Mouse (Mus musculus): ENCODE measurements at regions not wholly inside any gene's neighbourhood (a gene's known extent, or its start where the extent isn't known, plus 50 kb on each side); places are given as distances from the start of the nearest gene placed in this dataset.

DNA sequence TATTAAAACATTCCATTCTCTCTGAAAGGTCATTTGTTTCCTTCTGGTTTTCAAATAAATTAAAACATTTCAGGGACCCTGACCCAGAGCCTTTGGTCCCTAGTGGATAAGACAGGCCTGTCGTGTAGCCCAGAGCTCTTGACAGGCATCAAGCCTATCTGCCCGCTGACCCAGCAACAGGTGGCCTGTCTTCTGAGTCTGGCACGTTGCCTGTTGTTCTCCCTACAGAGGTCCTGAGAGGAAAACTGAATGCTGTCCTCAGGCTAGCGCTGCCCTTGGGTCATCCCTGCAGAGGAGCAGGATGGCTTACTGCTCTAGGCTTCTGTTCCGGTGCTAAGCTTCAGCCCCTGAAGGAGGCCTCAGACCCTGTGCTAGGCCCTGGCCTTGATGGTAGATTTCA lies 120.4 kb upstream of the 4931429L15Rik start:
- TF ChIP-seq NANOG (IDR thresholded peaks at IDR 0.05; ENCODE audit: borderline replicate concordance, low read length) = no peak
- no peak for TF ChIP-seq CTCF (conservative IDR thresholded peaks at IDR 0.05; ENCODE audit: low read length)
- no peak for TF ChIP-seq POU5F1 (IDR thresholded peaks at IDR 0.05; ENCODE audit: borderline replicate concordance, low read length)
- H3K4me3 ChIP-seq (replicated peaks; ENCODE audit: low read length) = no peak overlapping the region
- H3K4me1 ChIP-seq (replicated peaks; ENCODE audit: low read depth, low read length) = peaks cover 27% of the 10 kb centered on the region
- H3K36me3 ChIP-seq (ENCODE audit: insufficient read depth, low read length) = no peaks in the 10 kb centered on the region
- peaks cover 38% of the 10 kb centered on the region for H3K27me3 ChIP-seq (ENCODE audit: insufficient read depth, low read length)
- peaks cover 12% of the 10 kb centered on the region for H3K9me3 ChIP-seq (ENCODE audit: low read length)

DNA sequence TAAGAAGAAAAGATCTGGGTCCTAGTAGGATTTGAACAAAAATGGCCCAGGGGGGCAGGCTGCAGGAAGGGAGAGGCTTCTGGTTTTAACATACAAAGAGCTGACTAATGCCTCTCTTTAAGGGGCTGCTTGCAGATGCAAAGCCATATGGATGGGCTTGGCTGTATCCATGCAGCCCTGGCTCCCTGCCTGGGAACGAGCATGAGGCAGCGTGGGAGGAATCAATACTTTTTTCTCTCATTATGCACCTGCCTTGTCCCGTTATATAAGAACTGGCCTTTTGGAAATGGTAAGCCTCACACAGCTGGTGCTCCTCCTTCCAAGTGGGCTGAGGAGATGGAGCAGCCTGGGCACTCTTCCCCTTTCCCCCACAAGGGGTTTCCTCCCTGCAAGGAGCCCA lies 114.9 kb upstream of the 4931429L15Rik start:
- TF ChIP-seq CTCF (conservative IDR thresholded peaks at IDR 0.05; ENCODE audit: low read length) (no peak), NANOG (IDR thresholded peaks at IDR 0.05; ENCODE audit: borderline replicate concordance, low read length) (no peak), POU5F1 (IDR thresholded peaks at IDR 0.05; ENCODE audit: borderline replicate concordance, low read length) (no peak)
- H3K36me3 ChIP-seq (ENCODE audit: insufficient read depth, low read length) = no peaks in the 10 kb centered on the region
- H3K9me3 ChIP-seq (ENCODE audit: low read length) = peaks cover 15% of the 10 kb centered on the region
- no peaks in the 10 kb centered on the region for H3K27me3 ChIP-seq (ENCODE audit: insufficient read depth, low read length)
- no peak overlapping the region for H3K4me3 ChIP-seq (replicated peaks; ENCODE audit: low read length)
- H3K4me1 ChIP-seq (replicated peaks; ENCODE audit: low read depth, low read length) = peaks cover 27% of the 10 kb centered on the region

DNA sequence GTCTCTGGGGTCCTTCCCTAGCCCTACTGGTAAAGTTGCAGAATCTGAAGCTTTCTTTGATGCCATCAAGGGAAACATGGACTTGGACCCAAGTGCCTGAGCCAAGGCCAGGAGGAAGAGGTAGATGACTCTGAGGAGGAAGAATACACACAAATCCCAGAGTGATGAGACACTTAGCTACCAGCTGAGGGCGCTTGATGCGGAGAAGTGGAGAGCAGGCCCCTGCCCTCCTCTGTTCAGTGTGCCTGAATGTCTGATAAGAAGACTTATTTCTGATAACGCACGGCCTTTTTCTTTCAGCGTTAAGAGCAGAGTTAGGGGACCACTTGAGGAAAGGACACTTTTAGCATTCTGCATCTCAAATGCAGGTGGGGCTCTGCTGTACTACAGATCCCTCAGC lies 113.9 kb upstream of the 4931429L15Rik start:
- peaks cover 22% of the 10 kb centered on the region for H3K4me1 ChIP-seq (replicated peaks; ENCODE audit: low read depth, low read length)
- peak; percentile 17; the same call in 1 of the 2 replicates for TF ChIP-seq CTCF (conservative IDR thresholded peaks at IDR 0.05; ENCODE audit: low read length)
- no peak for TF ChIP-seq NANOG (IDR thresholded peaks at IDR 0.05; ENCODE audit: borderline replicate concordance, low read length)
- no peaks in the 10 kb centered on the region for H3K36me3 ChIP-seq (ENCODE audit: insufficient read depth, low read length)

DNA sequence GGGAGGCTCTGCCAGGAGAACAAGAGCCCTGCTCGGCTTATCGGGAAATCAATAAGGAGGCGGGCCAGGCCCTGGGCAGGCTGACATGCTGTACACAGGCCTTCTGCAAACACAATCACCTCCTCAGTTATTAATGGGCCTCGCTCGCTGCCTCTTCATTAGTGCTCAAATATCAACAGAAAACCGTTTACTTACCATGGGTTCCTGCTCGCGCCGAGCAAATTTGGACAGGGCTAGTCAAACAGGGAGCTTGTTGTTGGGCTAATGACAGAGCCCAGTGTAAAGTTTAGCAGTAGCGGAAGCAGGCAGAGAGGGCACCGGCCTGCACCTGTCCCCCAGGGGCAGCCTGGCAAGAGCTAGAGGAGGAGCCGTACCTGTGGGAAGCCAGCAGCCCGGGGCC lies 111.3 kb upstream of the 4931429L15Rik start:
- no peak for TF ChIP-seq NANOG (IDR thresholded peaks at IDR 0.05; ENCODE audit: borderline replicate concordance, low read length)
- no peak for TF ChIP-seq CTCF (conservative IDR thresholded peaks at IDR 0.05; ENCODE audit: low read length)
- TF ChIP-seq POU5F1 (IDR thresholded peaks at IDR 0.05; ENCODE audit: borderline replicate concordance, low read length) = no peak
- Histone ChIP-seq H3K9me3 (ENCODE audit: low read length) (peaks cover 11% of the 10 kb centered on the region), H3K27me3 (ENCODE audit: insufficient read depth, low read length) (no peaks in the 10 kb centered on the region), H3K36me3 (ENCODE audit: insufficient read depth, low read length) (no peaks in the 10 kb centered on the region), H3K4me1 (replicated peaks; ENCODE audit: low read depth, low read length) (peaks cover 22% of the 10 kb centered on the region), H3K4me3 (replicated peaks; ENCODE audit: low read length) (no peak overlapping the region)

More for the DNA sequence above, 113.9 kb upstream of the 4931429L15Rik start:
- Histone ChIP-seq H3K9me3 (ENCODE audit: low read length) (peaks cover 15% of the 10 kb centered on the region), H3K4me3 (replicated peaks; ENCODE audit: low read length) (no peak overlapping the region), H3K27me3 (ENCODE audit: insufficient read depth, low read length) (no peaks in the 10 kb centered on the region)

DNA sequence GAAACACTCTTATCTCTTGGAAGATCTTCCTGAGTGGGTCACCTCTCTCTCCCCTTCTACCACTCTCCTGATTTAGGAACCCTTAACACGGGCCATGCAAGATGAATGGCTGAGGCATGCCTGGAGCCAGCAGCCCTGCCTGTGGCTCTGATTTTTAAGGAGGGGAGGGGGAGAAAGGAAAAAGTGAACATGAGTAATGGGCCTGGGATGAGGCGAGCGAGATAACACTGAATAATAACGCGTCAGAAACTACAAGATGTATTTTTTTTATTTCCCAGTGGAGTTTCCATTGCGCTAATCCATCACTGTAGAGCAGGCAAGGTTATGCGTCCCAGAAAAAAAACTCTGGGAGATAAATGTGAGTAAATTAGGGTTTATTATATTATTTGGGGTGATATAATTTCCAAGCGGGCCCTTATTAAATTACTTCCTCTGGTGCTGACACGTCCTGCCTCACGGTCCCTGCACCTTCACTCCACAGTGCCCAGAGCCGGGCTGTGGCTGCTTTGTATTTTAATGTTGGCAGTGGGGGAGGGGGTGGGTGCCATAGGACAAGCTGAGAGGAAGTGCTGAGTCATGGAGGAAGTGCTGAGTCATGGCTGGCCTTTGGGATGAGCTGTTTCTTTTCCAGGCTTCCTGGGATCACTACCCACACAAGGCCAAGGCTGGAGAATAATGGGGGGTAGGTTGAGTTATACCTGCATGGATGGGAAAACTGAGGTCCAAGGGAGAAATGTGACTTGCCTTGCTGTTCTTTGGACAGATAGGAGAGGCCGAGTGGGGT lies 103.6 kb upstream of the 4931429L15Rik start:
- H3K9me3 ChIP-seq (ENCODE audit: low read length) = peaks cover 11% of the 10 kb centered on the region
- H3K36me3 ChIP-seq (ENCODE audit: insufficient read depth, low read length) = no peaks in the 10 kb centered on the region
- TF ChIP-seq CTCF (conservative IDR thresholded peaks at IDR 0.05; ENCODE audit: low read length) (no peak), NANOG (IDR thresholded peaks at IDR 0.05; ENCODE audit: borderline replicate concordance, low read length) (no peak)
- no peak overlapping the region for H3K4me3 ChIP-seq (replicated peaks; ENCODE audit: low read length)
- peaks cover 57% of the 10 kb centered on the region for H3K4me1 ChIP-seq (replicated peaks; ENCODE audit: low read depth, low read length)
- no peaks in the 10 kb centered on the region for H3K27me3 ChIP-seq (ENCODE audit: insufficient read depth, low read length)

DNA sequence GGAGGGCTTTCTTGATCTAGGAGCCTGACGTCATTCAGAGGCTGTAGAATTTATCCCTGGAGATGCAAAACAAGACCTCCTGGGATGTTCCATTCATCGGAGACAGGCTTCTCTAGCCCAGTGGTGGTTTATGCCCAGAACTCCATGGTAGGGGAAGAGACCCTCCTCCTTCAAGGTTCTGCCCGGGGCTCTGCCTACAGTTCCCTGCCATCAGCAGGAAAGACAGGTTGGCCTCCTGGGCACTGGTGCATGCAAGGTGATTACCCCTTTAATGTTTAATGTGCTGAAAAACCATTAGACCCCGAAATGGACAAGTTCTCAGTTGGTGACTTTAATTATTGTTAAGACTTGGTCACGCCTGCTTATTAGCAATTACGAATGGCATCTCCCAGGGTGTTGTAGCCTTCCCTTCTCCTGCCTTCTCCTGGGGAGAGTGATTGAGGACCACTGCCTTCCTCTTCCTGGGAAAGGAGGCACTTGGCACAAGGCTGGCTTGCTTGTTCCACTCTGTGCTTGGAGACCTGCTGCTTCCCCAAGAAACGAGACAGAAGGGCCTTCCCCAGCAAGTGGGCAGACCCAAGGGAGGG lies 102.0 kb upstream of the 4931429L15Rik start:
- TF ChIP-seq CTCF (conservative IDR thresholded peaks at IDR 0.05; ENCODE audit: low read length) (no peak), POU5F1 (IDR thresholded peaks at IDR 0.05; ENCODE audit: borderline replicate concordance, low read length) (no peak), NANOG (IDR thresholded peaks at IDR 0.05; ENCODE audit: borderline replicate concordance, low read length) (no peak)

DNA sequence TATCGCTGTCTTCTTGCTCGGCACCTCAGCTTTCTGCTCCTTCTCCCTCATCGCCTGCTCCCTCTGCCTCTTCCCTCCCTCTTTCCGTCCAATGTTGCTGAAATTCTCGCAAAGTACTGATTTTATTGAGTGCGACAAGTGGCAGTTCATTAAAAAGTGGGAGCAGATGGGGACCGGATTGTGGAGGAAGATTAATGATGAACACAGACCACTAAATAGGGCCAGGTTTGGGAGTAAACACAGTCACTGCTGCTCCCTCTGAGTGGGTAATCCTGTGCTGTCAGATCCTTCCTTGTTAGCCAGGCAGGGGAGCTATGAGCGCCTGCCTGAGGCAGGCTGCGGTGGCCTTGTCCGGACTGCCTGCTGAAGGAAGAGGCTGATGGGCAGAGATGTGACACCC lies 91.9 kb upstream of the 4931429L15Rik start:
- Histone ChIP-seq H3K36me3 (ENCODE audit: insufficient read depth, low read length) (no peaks in the 10 kb centered on the region), H3K27me3 (ENCODE audit: insufficient read depth, low read length) (no peaks in the 10 kb centered on the region), H3K4me3 (replicated peaks; ENCODE audit: low read length) (no peak overlapping the region), H3K4me1 (replicated peaks; ENCODE audit: low read depth, low read length) (peaks cover 25% of the 10 kb centered on the region), H3K9me3 (ENCODE audit: low read length) (peaks cover 14% of the 10 kb centered on the region)
- TF ChIP-seq POU5F1 (IDR thresholded peaks at IDR 0.05; ENCODE audit: borderline replicate concordance, low read length) (no peak), NANOG (IDR thresholded peaks at IDR 0.05; ENCODE audit: borderline replicate concordance, low read length) (no peak), CTCF (conservative IDR thresholded peaks at IDR 0.05; ENCODE audit: low read length) (no peak)

More for the DNA sequence above, 102.0 kb upstream of the 4931429L15Rik start:
- H3K27me3 ChIP-seq (ENCODE audit: insufficient read depth, low read length) = no peaks in the 10 kb centered on the region
- no peak overlapping the region for H3K4me3 ChIP-seq (replicated peaks; ENCODE audit: low read length)
- no peaks in the 10 kb centered on the region for H3K36me3 ChIP-seq (ENCODE audit: insufficient read depth, low read length)
- H3K4me1 ChIP-seq (replicated peaks; ENCODE audit: low read depth, low read length) = peaks cover 70% of the 10 kb centered on the region
- peaks cover 11% of the 10 kb centered on the region for H3K9me3 ChIP-seq (ENCODE audit: low read length)

DNA sequence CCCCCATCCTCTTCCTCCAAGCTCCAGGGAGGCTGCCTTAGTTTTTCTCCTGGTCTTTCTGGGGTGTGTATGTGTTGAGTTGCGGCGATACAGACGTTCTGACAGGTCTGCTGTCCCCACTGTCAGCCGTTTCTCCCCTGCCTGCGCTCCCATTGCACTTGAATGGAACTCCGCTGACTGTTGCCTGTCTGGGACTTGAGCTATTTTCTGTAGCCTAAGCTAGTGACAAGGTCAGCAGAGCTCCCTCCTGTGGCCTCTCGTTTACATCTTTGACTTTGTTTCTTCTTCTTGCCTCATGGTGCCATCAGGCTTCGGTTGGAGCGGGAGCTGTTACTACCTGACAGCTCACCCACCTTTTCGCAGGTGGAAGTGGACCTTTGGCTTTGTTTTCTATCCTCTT lies 89.0 kb upstream of the 4931429L15Rik start:
- peaks cover 6% of the 10 kb centered on the region; the same call in 1 of the 2 replicates for H3K4me1 ChIP-seq (replicated peaks; ENCODE audit: low read depth, low read length)
- TF ChIP-seq POU5F1 (IDR thresholded peaks at IDR 0.05; ENCODE audit: borderline replicate concordance, low read length) (no peak), CTCF (conservative IDR thresholded peaks at IDR 0.05; ENCODE audit: low read length) (no peak), NANOG (IDR thresholded peaks at IDR 0.05; ENCODE audit: borderline replicate concordance, low read length) (no peak)
- H3K36me3 ChIP-seq (ENCODE audit: insufficient read depth, low read length) = no peaks in the 10 kb centered on the region
- peaks cover 11% of the 10 kb centered on the region for H3K9me3 ChIP-seq (ENCODE audit: low read length)
- H3K4me3 ChIP-seq (replicated peaks; ENCODE audit: low read length) = no peak overlapping the region
- H3K27me3 ChIP-seq (ENCODE audit: insufficient read depth, low read length) = no peaks in the 10 kb centered on the region
